10 mouse cellular contexts compared by ENCODE assay signal in the genomic region with DNA sequence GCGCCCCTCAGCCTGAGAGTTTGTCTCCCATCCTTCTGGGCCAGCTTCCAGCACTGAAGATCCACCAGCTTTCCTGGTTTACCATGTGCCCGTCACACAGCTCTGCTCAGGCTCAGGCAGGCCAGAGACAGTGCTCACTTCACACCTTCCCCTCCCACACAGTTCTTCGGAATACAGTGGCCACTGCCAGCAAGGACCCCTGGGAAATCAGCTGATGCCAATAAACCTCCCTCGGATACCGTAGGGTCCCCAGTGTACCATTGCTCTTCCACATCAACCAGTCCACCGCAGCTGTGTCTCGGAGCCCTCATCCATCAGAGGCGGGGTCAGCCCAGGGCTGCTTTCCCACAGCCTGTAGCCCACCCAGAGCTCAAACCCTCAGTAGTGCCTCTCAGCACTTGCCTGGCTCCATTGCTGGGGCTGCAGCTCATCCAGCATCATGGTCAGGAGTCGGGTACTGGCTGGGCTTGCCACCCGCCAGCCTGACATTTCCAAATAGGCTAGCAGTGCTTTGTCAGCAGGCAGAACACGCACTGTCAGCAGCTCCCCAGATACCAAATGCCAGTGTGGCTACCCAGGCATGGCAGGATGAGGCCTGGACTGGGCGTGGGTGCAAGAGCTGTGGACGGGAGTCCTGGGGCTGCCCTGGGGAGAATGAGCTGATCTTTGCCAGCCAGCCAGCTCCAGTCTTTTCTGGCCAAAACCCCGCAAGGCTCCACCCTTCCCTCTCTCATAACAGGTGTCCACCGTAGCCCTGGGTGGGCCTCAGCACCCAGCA. TPM values are rescaled to one million over a fixed set of nuclear protein-coding genes. Genes with fewer than 3 reads are reported as not detected.
DNase-seq lines count a peak whose midpoint lies in the region; ATAC-seq and TF ChIP-seq lines count a peak whose summit lies in the region.
"Had no signal": no experiment of that assay in that cellular context is flagged by ENCODE, and none has a peak within 500 bp of the region (broad histone marks: within the 10 kb centered on the region; RNA-seq: fewer than 3 reads in every experiment).

No protein-coding gene starts in this region.

- no peak overlapping the region for H3K27ac ChIP-seq in liver, postnatal 0 days (ENCODE audit: low read depth)
- no peak overlapping the region for H3K27ac ChIP-seq in liver, embryonic 11.5 days (ENCODE audit: low read depth, low read length)
- peak overlapping the region; percentile 16 for H3K27ac ChIP-seq in forebrain, embryonic 16.5 days (ENCODE audit: low read length)
- H3K27ac ChIP-seq in kidney, postnatal 0 days: peak overlapping the region; percentile 26; the same call in 1 of the 2 replicates
- H3K27ac ChIP-seq in heart, embryonic 11.5 days (ENCODE audit: low read depth, low read length): no peak overlapping the region

- peak; percentile 4; the same call in 1 of the 2 replicates for ATAC-seq in liver, postnatal 0 days
- ATAC-seq in liver, embryonic 11.5 days (replicated peaks; ENCODE audit: low FRiP score): no peak
- ATAC-seq in forebrain, embryonic 16.5 days: peak; percentile 31
- peak; percentile 43 for ATAC-seq in kidney, postnatal 0 days (replicated peaks; ENCODE audit: low FRiP score, low read depth)
- no peak for ATAC-seq in heart, embryonic 11.5 days (replicated peaks; ENCODE audit: insufficient number of reproducible peaks, low FRiP score, low TSS enrichment)

- no peak for TF ChIP-seq CTCF in liver, postnatal 0 days (IDR thresholded peaks at IDR 0.05; ENCODE audit: low read depth)
- TF ChIP-seq CTCF in kidney, postnatal 0 days (IDR thresholded peaks at IDR 0.05; ENCODE audit: low read depth): no peak

- no peaks in the 10 kb centered on the region for H3K9me3 ChIP-seq in liver, postnatal 0 days (ENCODE audit: low read length)
- no peaks in the 10 kb centered on the region for H3K9me3 ChIP-seq in liver, embryonic 11.5 days (ENCODE audit: control insufficient read depth, low read length)
- no peaks in the 10 kb centered on the region for H3K9me3 ChIP-seq in forebrain, embryonic 16.5 days (ENCODE audit: control insufficient read depth, low read length)
- H3K9me3 ChIP-seq in kidney, postnatal 0 days (replicated peaks; ENCODE audit: low read length): no peaks in the 10 kb centered on the region
- no peaks in the 10 kb centered on the region for H3K9me3 ChIP-seq in heart, embryonic 11.5 days (replicated peaks; ENCODE audit: control insufficient read depth, low read length)

- no peak for TF ChIP-seq EP300 in liver, postnatal 0 days (IDR thresholded peaks at IDR 0.05; ENCODE audit: low read depth)

- H3K4me2 ChIP-seq in liver, postnatal 0 days (ENCODE audit: low read depth, low read length): no peak overlapping the region
- H3K4me2 ChIP-seq in liver, embryonic 11.5 days: no peak overlapping the region
- H3K4me2 ChIP-seq in forebrain, embryonic 16.5 days (ENCODE audit: low read length): no peak overlapping the region
- H3K4me2 ChIP-seq in kidney, postnatal 0 days (ENCODE audit: low read length): no peak overlapping the region
- no peak overlapping the region for H3K4me2 ChIP-seq in heart, embryonic 11.5 days

- H3K9ac ChIP-seq in liver, postnatal 0 days (replicated peaks): no peak overlapping the region
- no peak overlapping the region for H3K9ac ChIP-seq in liver, embryonic 11.5 days (ENCODE audit: low read depth, low read length)
- H3K9ac ChIP-seq in forebrain, embryonic 16.5 days (replicated peaks; ENCODE audit: low read depth, low read length): peak overlapping the region; percentile 24; the same call in 1 of the 2 replicates
- no peak overlapping the region for H3K9ac ChIP-seq in kidney, postnatal 0 days (ENCODE audit: low read depth, low read length)
- H3K9ac ChIP-seq in heart, embryonic 11.5 days (ENCODE audit: low read depth, low read length): no peak overlapping the region

- H3K4me1 ChIP-seq in liver, postnatal 0 days (ENCODE audit: insufficient read depth): no peaks in the 10 kb centered on the region
- H3K4me1 ChIP-seq in liver, embryonic 11.5 days (replicated peaks; ENCODE audit: control insufficient read depth, insufficient read depth, low read length): no peaks in the 10 kb centered on the region; the same call in 1 of the 2 replicates
- peaks cover 31% of the 10 kb centered on the region for H3K4me1 ChIP-seq in forebrain, embryonic 16.5 days (replicated peaks; ENCODE audit: control insufficient read depth, insufficient read depth, low read length)
- peaks cover 7% of the 10 kb centered on the region; the same call in 1 of the 2 replicates for H3K4me1 ChIP-seq in kidney, postnatal 0 days (replicated peaks; ENCODE audit: insufficient read depth, low read length)
- H3K4me1 ChIP-seq in heart, embryonic 11.5 days (ENCODE audit: control insufficient read depth, insufficient read depth, low read length): peaks cover 3% of the 10 kb centered on the region; the same call in 1 of the 2 replicates

- H3K4me3 ChIP-seq in liver, postnatal 0 days (ENCODE audit: low read depth, low read length): no peak overlapping the region
- H3K4me3 ChIP-seq in liver, embryonic 11.5 days (ENCODE audit: low read depth, low read length): no peak overlapping the region
- H3K4me3 ChIP-seq in forebrain, embryonic 16.5 days (replicated peaks; ENCODE audit: low read length): no peak overlapping the region
- H3K4me3 ChIP-seq in kidney, postnatal 0 days (replicated peaks; ENCODE audit: low read depth, low read length): no peak overlapping the region
- no peak overlapping the region for H3K4me3 ChIP-seq in heart, embryonic 11.5 days (ENCODE audit: low read depth, low read length)

- no peak for DNase-seq in liver, postnatal 0 days
- DNase-seq in liver, embryonic 11.5 days (ENCODE audit: low spot score): no peak
- no peak for DNase-seq in kidney, postnatal 0 days (ENCODE audit: low spot score)
- peak; percentile 76 for DNase-seq in skeletal muscle tissue, adult 2 months (ENCODE audit: low read depth, low spot score)
- no peak for DNase-seq in yolk sac, embryonic 10.5 days (ENCODE audit: low spot score)
- no peak for DNase-seq in spleen, postnatal 10 days (ENCODE audit: low spot score in 2 of 2)

- no peaks in the 10 kb centered on the region for H3K36me3 ChIP-seq in liver, postnatal 0 days (replicated peaks; ENCODE audit: insufficient read depth, low read length)
- H3K36me3 ChIP-seq in liver, embryonic 11.5 days (ENCODE audit: control insufficient read depth, insufficient read depth, low read length): no peaks in the 10 kb centered on the region
- no peaks in the 10 kb centered on the region for H3K36me3 ChIP-seq in forebrain, embryonic 16.5 days (ENCODE audit: control insufficient read depth, insufficient read depth)
- H3K36me3 ChIP-seq in kidney, postnatal 0 days (ENCODE audit: insufficient read depth, low read length): no peaks in the 10 kb centered on the region
- H3K36me3 ChIP-seq in heart, embryonic 11.5 days (ENCODE audit: control insufficient read depth, insufficient read depth, low read length): no peaks in the 10 kb centered on the region

- WGBS in liver, postnatal 0 days (ENCODE audit: insufficient replicate concordance): 73% methylated on average over 15 of the region's 15 CpGs
- WGBS in liver, embryonic 11.5 days: 72% methylated on average over 15 of the region's 15 CpGs
- WGBS in forebrain, embryonic 16.5 days: 62% methylated on average over 15 of the region's 15 CpGs
- WGBS in kidney, postnatal 0 days: 42% methylated on average over 15 of the region's 15 CpGs
- 70% methylated on average over 15 of the region's 15 CpGs for WGBS in heart, embryonic 11.5 days (ENCODE audit: insufficient replicate concordance)

- no peaks in the 10 kb centered on the region for H3K27me3 ChIP-seq in liver, postnatal 0 days (ENCODE audit: insufficient read depth, low read length)
- no peaks in the 10 kb centered on the region for H3K27me3 ChIP-seq in liver, embryonic 11.5 days (replicated peaks; ENCODE audit: control insufficient read depth, insufficient read depth, low read length)
- H3K27me3 ChIP-seq in forebrain, embryonic 16.5 days (replicated peaks; ENCODE audit: control insufficient read depth, insufficient read depth, low read length): no peaks in the 10 kb centered on the region
- H3K27me3 ChIP-seq in kidney, postnatal 0 days (ENCODE audit: insufficient read depth, low read length): no peaks in the 10 kb centered on the region
- 0 out of 2 replicates have a peak, but pooled peaks cover 3% of the 10 kb centered on the region for H3K27me3 ChIP-seq in heart, embryonic 11.5 days (ENCODE audit: control insufficient read depth, insufficient read depth, low read length)

RNA-seq across cellular contexts. Expression of gene Ccdc188, which starts 23.3 kb away (rescaled TPM):
- not detected in 2 replicates for polyA plus RNA-seq in liver, postnatal 0 days (2015; fragmentation: Nextera tagmentation; extraction: Ambion mirVana)
- polyA plus RNA-seq in liver, embryonic 11.5 days (2014; fragmentation: Nextera tagmentation; extraction: Ambion mirVana): not detected in 2 replicates
- 0.19 TPM in 1 of 2 replicates, not detected in the other for polyA plus RNA-seq in forebrain, embryonic 16.5 days (2015; fragmentation: Nextera tagmentation; extraction: Ambion mirVana)
- polyA plus RNA-seq in kidney, postnatal 0 days (2015; fragmentation: Nextera tagmentation; extraction: Ambion mirVana): not detected in 2 replicates
- not detected in 2 replicates for polyA plus RNA-seq in heart, embryonic 11.5 days (2014; fragmentation: Nextera tagmentation; extraction: Ambion mirVana)
- polyA plus RNA-seq: heart, postnatal 0 days; spleen, adult 2 months had no signal

RNA-seq across cellular contexts. Expression of gene Zdhhc8, which starts 40.5 kb away (rescaled TPM):
- polyA plus RNA-seq in liver, postnatal 0 days (2015; fragmentation: Nextera tagmentation; extraction: Ambion mirVana): 1.3 and 1.6 TPM in 2 replicates
- 7.7 and 7.8 TPM in 2 replicates for polyA plus RNA-seq in liver, embryonic 11.5 days (2014; fragmentation: Nextera tagmentation; extraction: Ambion mirVana)
- polyA plus RNA-seq in forebrain, embryonic 16.5 days (2015; fragmentation: Nextera tagmentation; extraction: Ambion mirVana): 15.1 and 17.4 TPM in 2 replicates
- polyA plus RNA-seq in kidney, postnatal 0 days (2015; fragmentation: Nextera tagmentation; extraction: Ambion mirVana): 13.1 and 13.5 TPM in 2 replicates
- polyA plus RNA-seq in heart, embryonic 11.5 days (2014; fragmentation: Nextera tagmentation; extraction: Ambion mirVana): 16.3 and 17.3 TPM in 2 replicates

RNA-seq across cellular contexts. Expression of gene Trmt2a, which starts 54.1 kb away (rescaled TPM):
- 22.9 and 23.3 TPM in 2 replicates for polyA plus RNA-seq in liver, postnatal 0 days (2015; fragmentation: Nextera tagmentation; extraction: Ambion mirVana)
- 127 and 130 TPM in 2 replicates for polyA plus RNA-seq in liver, embryonic 11.5 days (2014; fragmentation: Nextera tagmentation; extraction: Ambion mirVana)
- polyA plus RNA-seq in forebrain, embryonic 16.5 days (2015; fragmentation: Nextera tagmentation; extraction: Ambion mirVana): 118 and 139 TPM in 2 replicates
- polyA plus RNA-seq in kidney, postnatal 0 days (2015; fragmentation: Nextera tagmentation; extraction: Ambion mirVana): 53.0 and 59.2 TPM in 2 replicates
- 56.0 and 58.2 TPM in 2 replicates for polyA plus RNA-seq in heart, embryonic 11.5 days (2014; fragmentation: Nextera tagmentation; extraction: Ambion mirVana)

RNA-seq across cellular contexts. Expression of gene Ranbp1, which starts 54.1 kb away (rescaled TPM):
- 156 and 160 TPM in 2 replicates for polyA plus RNA-seq in liver, postnatal 0 days (2015; fragmentation: Nextera tagmentation; extraction: Ambion mirVana)
- polyA plus RNA-seq in liver, embryonic 11.5 days (2014; fragmentation: Nextera tagmentation; extraction: Ambion mirVana): 943 and 989 TPM in 2 replicates
- polyA plus RNA-seq in forebrain, embryonic 16.5 days (2015; fragmentation: Nextera tagmentation; extraction: Ambion mirVana): 370 and 388 TPM in 2 replicates
- 457 and 487 TPM in 2 replicates for polyA plus RNA-seq in kidney, postnatal 0 days (2015; fragmentation: Nextera tagmentation; extraction: Ambion mirVana)
- polyA plus RNA-seq in heart, embryonic 11.5 days (2014; fragmentation: Nextera tagmentation; extraction: Ambion mirVana): 585 and 656 TPM in 2 replicates

Comparison
In these comparisons a context has a peak if more than half of its experiments do, and no peak if none do; other contexts are left out.
1. ATAC-seq: peak in liver, postnatal 0 days (single experiment), forebrain, embryonic 16.5 days (single experiment) and kidney, postnatal 0 days (single experiment); none in liver, embryonic 11.5 days (single experiment) and heart, embryonic 11.5 days (single experiment).
2. H3K27ac ChIP-seq: peak in forebrain, embryonic 16.5 days (single experiment) and kidney, postnatal 0 days (single experiment); none in liver, postnatal 0 days (single experiment), liver, embryonic 11.5 days (single experiment) and heart, embryonic 11.5 days (single experiment).